Mouse (Mus musculus): ENCODE data around the gene Mup14. TPM values are rescaled to one million over a fixed set of nuclear protein-coding genes. Genes with fewer than 3 reads are reported as not detected.

The Mup14 gene
- not detected for total RNA-seq (2023)

DNA sequence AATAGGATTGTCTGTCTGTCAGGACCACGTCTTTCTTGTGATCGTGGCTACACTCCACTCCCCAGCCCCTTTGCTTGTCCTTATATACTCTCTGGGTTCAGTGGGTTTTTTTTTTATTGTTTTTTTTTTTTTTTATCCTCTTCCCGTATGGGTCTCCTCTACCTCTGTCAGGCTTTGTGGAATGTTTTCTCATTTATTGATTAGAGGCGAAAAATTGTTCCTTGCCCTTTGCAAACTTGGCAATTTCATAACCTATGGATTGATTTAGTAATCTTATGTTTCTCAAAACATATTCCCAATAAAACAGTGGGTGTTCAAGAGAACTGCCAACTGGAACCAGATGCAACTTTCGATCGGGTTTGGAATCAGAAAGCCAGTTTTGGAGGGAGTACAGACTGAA is at the start of gene Mup14:
Gene Mup14 (minus strand): TSS at position 101 of the 400 bp plus-strand sequence.

Other genes with a start within 250 kb of the Mup14 start
- gene Mup13, start 75.7 kb downstream of the Mup14 start, total RNA-seq (2023): not detected
- not detected for gene Mup15, start 135.7 kb upstream of the Mup14 start, total RNA-seq (2023)
- not detected for gene Mup16, start 215.5 kb upstream of the Mup14 start, total RNA-seq (2023)